Mouse (Mus musculus) bone marrow macrophage, adult 2 months (primary cell): ENCODE data around the gene Klhl8.

Experiments
- CTCF ChIP-seq: IDR thresholded peaks from 2 replicates; pipeline ENCODE4 v1.5.1; 2012; ENCODE audit warnings: low read depth, mild to moderate bottlenecking, low read length, moderate library complexity
- POLR2A ChIP-seq: IDR thresholded peaks from 2 replicates; pipeline ENCODE4 v1.6.1; 2012; ENCODE audit warnings: mild to moderate bottlenecking, low read depth, low read length, borderline replicate concordance

GRCm38 (mm10) chr5:103911555-103911954, 496 bp upstream of the Klhl8 start:
- TF ChIP-seq CTCF = no peak
- no peak for TF ChIP-seq POLR2A
